Mouse (Mus musculus): ENCODE results near the gene Armh1. TPM values are rescaled to one million over a fixed set of nuclear protein-coding genes. Genes with fewer than 3 reads are reported as not detected.

Gene Armh1
- total RNA-seq, 2 experiments from 2014 or later, result 0.15 to 0.33 TPM

- intact Hi-C loops (cut with DNase I), result no loop called here
- peak; percentile 90 to 94 for DNase-seq
Observed at GRCm38 (mm10) chr4:117181863-117182758, 69.8 kb downstream of the Armh1 start, which contains the start of gene Kif2c. Gene Kif2c (minus strand): TSS chr4:117182639.

GRCm38 (mm10) chr4:117169936-117170335 is 82.0 kb downstream of the Armh1 start:
- intact Hi-C loops (cut with DNase I), result no loop called here
- no peak for DNase-seq

Other genes starting within 250 kb of the Armh1 start
- 10 to 100 TPM; 14.9 to 15.5 TPM for gene Eif2b3, start 232.7 kb downstream of the Armh1 start, total RNA-seq (2021)
- gene Ptch2, start 156.1 kb downstream of the Armh1 start, total RNA-seq (2021), result 1 to 10 TPM; 1.5 to 1.7 TPM
- 1 to 10 TPM; 3.3 to 5.5 TPM for gene Btbd19, start 126.4 kb downstream of the Armh1 start, total RNA-seq (2021)
- not detected for gene Tctex1d4, start 125.3 kb downstream of the Armh1 start, total RNA-seq (2021)
- 1 to 10 TPM; 1.8 to 3.1 TPM for gene Plk3, start 118.2 kb downstream of the Armh1 start, total RNA-seq (2021)
- 100 to 1,000 TPM; 590 to 604 TPM for gene Rps8, start 95.9 kb downstream of the Armh1 start, total RNA-seq (2021)
- gene Kif2c, start 69.5 kb downstream of the Armh1 start, total RNA-seq (2021), result 1 to 10 TPM; 1.7 to 3.4 TPM
- gene Tmem53, start 174 bp downstream of the Armh1 start, total RNA-seq (2021), result 10 to 100 TPM; 22.6 to 31.5 TPM
- 10 to 100 TPM; 31.6 to 35.3 TPM for gene Rnf220, start 244.9 kb upstream of the Armh1 start, total RNA-seq (2021)

Data from heart, postnatal 14 days (tissue).